Mouse (Mus musculus) layer of hippocampus, adult 9-10 months (tissue): ENCODE measurements at regions not wholly inside any gene's neighbourhood (a gene's known extent, or its start where the extent isn't known, plus 50 kb on each side); places are given as distances from the start of the nearest gene placed in this dataset.
"Not testable (repeated sequence)": the region's sequence is repeated elsewhere in the genome, so short reads cannot be mapped to it uniquely, and the experiment has no call there.

Experiments used
- DNase-seq: peaks from one replicate; pipeline ENCODE4 v3.0.0; 2022; ENCODE audit warnings: low spot score

GRCm38 (mm10) chr6:37618990-37619389, 89.0 kb downstream of the Akr1d1 start:
- DNase-seq, result no peak

- no peak for DNase-seq
These were observed 91.5 kb downstream of the Akr1d1 start for GRCm38 (mm10) chr6:37621364-37622029.

- no peak for DNase-seq
These were observed 92.3 kb downstream of the Akr1d1 start for GRCm38 (mm10) chr6:37622273-37622672.

- DNase-seq, result no peak
These were observed 97.2 kb downstream of the Akr1d1 start for GRCm38 (mm10) chr6:37627206-37627605.

GRCm38 (mm10) chr6:37633948-37634347, 104.0 kb downstream of the Akr1d1 start:
- DNase-seq, result no peak

- DNase-seq, result no peak
These were observed 112.1 kb downstream of the Akr1d1 start for GRCm38 (mm10) chr6:37642066-37642465.

GRCm38 (mm10) chr6:37642701-37643121, 112.7 kb downstream of the Akr1d1 start:
- DNase-seq, result no peak

- DNase-seq, result no peak
These were observed 113.2 kb downstream of the Akr1d1 start for GRCm38 (mm10) chr6:37643176-37643575.

- DNase-seq, result no peak
These were observed 113.7 kb downstream of the Akr1d1 start for GRCm38 (mm10) chr6:37643718-37644117.

- no peak for DNase-seq
These were observed 115.6 kb downstream of the Akr1d1 start for GRCm38 (mm10) chr6:37645551-37645950.

GRCm38 (mm10) chr6:37657300-37657699, 127.3 kb downstream of the Akr1d1 start:
- not testable (repeated sequence) for DNase-seq

- no peak for DNase-seq
These were observed 128.2 kb downstream of the Akr1d1 start for GRCm38 (mm10) chr6:37658021-37658650.

- no peak for DNase-seq
These were observed 132.8 kb downstream of the Akr1d1 start for GRCm38 (mm10) chr6:37662747-37663146.

GRCm38 (mm10) chr6:37665576-37665975, 135.6 kb downstream of the Akr1d1 start:
- DNase-seq, result no peak

GRCm38 (mm10) chr6:37669407-37669806, 139.4 kb downstream of the Akr1d1 start:
- no peak for DNase-seq

GRCm38 (mm10) chr6:37670701-37671100, 140.7 kb downstream of the Akr1d1 start:
- no peak for DNase-seq

- no peak for DNase-seq
These were observed 149.9 kb downstream of the Akr1d1 start for GRCm38 (mm10) chr6:37679871-37680270.

GRCm38 (mm10) chr6:37681331-37681730, 151.4 kb downstream of the Akr1d1 start:
- not testable (repeated sequence) for DNase-seq

- no peak for DNase-seq
These were observed 156.1 kb downstream of the Akr1d1 start for GRCm38 (mm10) chr6:37686094-37686493.

- DNase-seq, result no peak
These were observed 159.1 kb downstream of the Akr1d1 start for GRCm38 (mm10) chr6:37688866-37689617.

- DNase-seq, result no peak
These were observed 159.7 kb downstream of the Akr1d1 start for GRCm38 (mm10) chr6:37689696-37690095.

- DNase-seq, result no peak
These were observed 162.1 kb downstream of the Akr1d1 start for GRCm38 (mm10) chr6:37691976-37692644.
